Mouse (Mus musculus) kidney, postnatal 14 days (tissue): ENCODE results near the gene Fam189a2.

Experiments
- DNase-seq: peaks from one replicate; pipeline ENCODE4 v3.0.0; 2022; ENCODE audit warnings: mixed read lengths

The Fam189a2 gene

DNA sequence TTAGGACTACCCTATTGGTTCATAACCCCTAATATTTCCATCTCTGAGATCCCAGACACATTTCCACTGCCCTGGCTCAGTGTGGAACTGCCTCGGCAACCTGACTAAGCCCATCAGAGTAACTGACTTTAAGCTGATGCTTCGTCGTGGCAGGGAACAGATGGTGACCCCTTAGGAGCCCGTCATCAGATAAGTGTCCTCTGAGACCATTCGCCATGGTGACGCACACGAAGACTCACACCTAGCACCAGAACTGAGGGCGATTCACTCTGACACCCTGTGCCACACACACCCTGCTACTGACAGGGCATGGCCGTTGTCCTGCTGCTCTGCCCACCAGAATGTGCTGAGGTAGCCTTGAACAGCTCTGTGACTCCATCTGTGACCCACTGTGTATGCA lies 106.0 kb downstream of the Fam189a2 start:
- DNase-seq: no peak

DNA sequence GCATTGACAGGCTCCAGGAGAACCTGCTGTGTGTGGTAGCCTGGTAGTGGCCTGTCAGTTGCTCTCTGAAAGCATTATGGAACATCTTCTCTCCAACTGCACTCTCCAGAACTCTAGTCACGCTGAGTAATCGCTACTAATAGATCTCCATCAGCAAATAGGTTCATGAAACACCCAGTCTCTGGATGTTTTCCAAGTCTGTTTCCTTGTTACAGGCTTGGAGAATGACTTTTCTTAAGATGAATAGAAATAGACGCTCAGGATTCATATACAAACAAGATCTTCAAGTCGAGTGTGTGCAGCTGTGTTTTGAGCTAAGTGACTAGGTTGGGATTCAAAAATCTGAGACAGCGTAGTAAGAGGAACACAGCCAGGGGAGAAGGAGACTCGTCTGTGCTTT lies 106.8 kb downstream of the Fam189a2 start:
- DNase-seq: no peak
